Mouse (Mus musculus) lung, embryonic 16.5 days (tissue): ENCODE results near the gene Atp6v0b. TPM values are rescaled to one million over a fixed set of nuclear protein-coding genes. Genes with fewer than 3 reads are reported as not detected.

Experiments used
- polyA plus RNA-seq: library from polyadenylated mRNA; unstranded; fragments of >200 nt; fragmentation: Nextera tagmentation; extraction: Ambion mirVana; gene quantifications from 2 replicates; pipeline ENCODE4 v1.2.1, GENCODE M21; 2015

Gene Atp6v0b
- polyA plus RNA-seq, 1 experiment from 2014 or later, result 180 TPM

Other genes starting within 250 kb of the Atp6v0b start
- 56.1 and 57.3 TPM in 2 replicates for gene Dmap1, start 205.1 kb downstream of the Atp6v0b start, polyA plus RNA-seq
- not detected in 2 replicates for gene Gm12845, start 162.9 kb downstream of the Atp6v0b start, polyA plus RNA-seq
- gene Klf17, start 121.7 kb downstream of the Atp6v0b start, polyA plus RNA-seq, result not detected in 2 replicates
- 9.1 and 9.2 TPM in 2 replicates for gene Slc6a9, start 52.8 kb downstream of the Atp6v0b start, polyA plus RNA-seq
- gene Ccdc24, start 14.8 kb downstream of the Atp6v0b start, polyA plus RNA-seq, result 2.0 and 3.0 TPM in 2 replicates
- 10.6 and 12.0 TPM in 2 replicates for gene B4galt2, start 3.8 kb downstream of the Atp6v0b start, polyA plus RNA-seq
- 16.2 and 17.9 TPM in 2 replicates for gene Dph2, start 4.7 kb upstream of the Atp6v0b start, polyA plus RNA-seq
- gene Ipo13, start 27.7 kb upstream of the Atp6v0b start, polyA plus RNA-seq, result 41.5 and 44.4 TPM in 2 replicates
- gene Artn, start 42.4 kb upstream of the Atp6v0b start, polyA plus RNA-seq, result 3.2 and 3.7 TPM in 2 replicates
- gene St3gal3, start 247.6 kb upstream of the Atp6v0b start, polyA plus RNA-seq, result 6.7 TPM in 2 replicates